Mouse (Mus musculus) spleen, postnatal 10 days (tissue): Measurements from ENCODE around the gene Zfp992.
"Not testable (repeated sequence)": the region's sequence is repeated elsewhere in the genome, so short reads cannot be mapped to it uniquely, and the experiment has no call there.

Experiments used
- DNase-seq, 2 experiments: peaks; one replicate each; pipeline ENCODE4 v3.0.0; 2021 to 2022; ENCODE audit warnings: low spot score in 2 of 2

The Zfp992 gene

DNA sequence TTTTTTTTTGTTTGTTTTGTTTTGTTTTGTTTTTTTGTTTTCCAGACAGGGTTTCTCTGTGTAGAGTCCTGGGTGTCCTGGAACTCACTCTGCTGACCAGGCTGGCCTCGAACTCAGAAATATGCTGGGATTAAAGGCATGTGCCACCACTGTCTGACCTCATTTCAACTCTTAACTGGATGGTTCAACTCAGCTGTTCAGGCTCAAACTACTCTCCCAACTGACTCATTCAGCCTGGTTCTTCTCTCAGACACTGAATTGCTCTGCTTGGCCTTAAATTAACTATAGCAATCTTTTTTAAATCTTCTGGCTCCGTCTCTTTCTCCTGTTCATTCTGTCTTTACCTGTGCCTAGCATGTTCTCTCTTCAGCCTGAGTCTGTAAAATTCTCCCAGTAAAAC, 68.3 kb downstream of the Zfp992 start:
- DNase-seq = not testable (repeated sequence)
